Mouse (Mus musculus): ENCODE measurements around the gene Gabrb2.

Gabrb2 gene

GRCm38 (mm10) chr11:42418996-42419782 is at the start of gene Gabrb2:
Gene Gabrb2, plus strand, starts transcription at chr11:42419757.
- peak; percentile 65 for DNase-seq

GRCm38 (mm10) chr11:42378983-42379382 is 40.6 kb upstream of the Gabrb2 start:
- DNase-seq: no peak

- DNase-seq: no peak
Measured at GRCm38 (mm10) chr11:42386486-42386885, 33.1 kb upstream of the Gabrb2 start.

- DNase-seq: no peak
Measured at GRCm38 (mm10) chr11:42390682-42391290, 28.8 kb upstream of the Gabrb2 start.

GRCm38 (mm10) chr11:42393451-42393850 is 26.1 kb upstream of the Gabrb2 start:
- DNase-seq: no peak

- peak; percentile 85 for DNase-seq
Measured at GRCm38 (mm10) chr11:42419791-42420633, 455 bp downstream of the Gabrb2 start.

GRCm38 (mm10) chr11:42420634-42421470 is 1.3 kb downstream of the Gabrb2 start:
- DNase-seq: peak; percentile 84

GRCm38 (mm10) chr11:42423231-42423630 is 3.7 kb downstream of the Gabrb2 start:
- DNase-seq: peak; percentile 79

GRCm38 (mm10) chr11:42431495-42431894 is 11.9 kb downstream of the Gabrb2 start:
- DNase-seq: peak; percentile 88

GRCm38 (mm10) chr11:42438978-42439377 is 19.4 kb downstream of the Gabrb2 start:
- DNase-seq: no peak

GRCm38 (mm10) chr11:42443641-42444040 is 24.1 kb downstream of the Gabrb2 start:
- DNase-seq: peak; percentile 75

GRCm38 (mm10) chr11:42448929-42449328 is 29.4 kb downstream of the Gabrb2 start:
- no peak for DNase-seq

GRCm38 (mm10) chr11:42464136-42464535 is 44.6 kb downstream of the Gabrb2 start:
- no peak for DNase-seq

GRCm38 (mm10) chr11:42468381-42468780 is 48.8 kb downstream of the Gabrb2 start:
- peak; percentile 95 for DNase-seq

- DNase-seq: no peak
Measured at GRCm38 (mm10) chr11:42474523-42474922, 55.0 kb downstream of the Gabrb2 start.

- peak; percentile 68 for DNase-seq
Measured at GRCm38 (mm10) chr11:42487625-42488024, 68.1 kb downstream of the Gabrb2 start.

- no peak for DNase-seq
Measured at GRCm38 (mm10) chr11:42501166-42501565, 81.6 kb downstream of the Gabrb2 start.

- peak; percentile 76 for DNase-seq
Measured at GRCm38 (mm10) chr11:42505436-42505835, 85.9 kb downstream of the Gabrb2 start.

GRCm38 (mm10) chr11:42505911-42506310 is 86.4 kb downstream of the Gabrb2 start:
- peak; percentile 86 for DNase-seq

- peak; percentile 50 for DNase-seq
Measured at GRCm38 (mm10) chr11:42521960-42522359, 102.4 kb downstream of the Gabrb2 start.

GRCm38 (mm10) chr11:42528226-42528881 is 108.8 kb downstream of the Gabrb2 start:
- DNase-seq: no peak

GRCm38 (mm10) chr11:42532577-42532976 is 113.0 kb downstream of the Gabrb2 start:
- peak; percentile 56 for DNase-seq
